In genomic region chr1:168686821-168687220, GRCm38 (mm10) we compare ENCODE assay signal across 29 mouse cellular contexts.
DNase-seq lines count a peak whose midpoint lies in the region; ATAC-seq and TF ChIP-seq lines count a peak whose summit lies in the region.
"Had no signal": no experiment of that assay in that cellular context is flagged by ENCODE, and none has a peak within 500 bp of the region (broad histone marks: within the 10 kb centered on the region; RNA-seq: fewer than 3 reads in every experiment).

No protein-coding gene starts in this region.

- TF ChIP-seq CTCF in forebrain, postnatal 0 days (IDR thresholded peaks at IDR 0.05; ENCODE audit: low read depth), result no peak
- no peak for TF ChIP-seq CTCF in left cerebral cortex, adult 2 months (IDR thresholded peaks at IDR 0.05)

- WGBS in forebrain, postnatal 0 days, result 71% methylated on average over 7 of the region's 7 CpGs
- 87% methylated on average over 7 of the region's 7 CpGs for WGBS in forebrain, embryonic 15.5 days

- no peaks in the 10 kb centered on the region for H3K9me3 ChIP-seq in forebrain, postnatal 0 days (ENCODE audit: low read length)
- no peaks in the 10 kb centered on the region for H3K9me3 ChIP-seq in forebrain, embryonic 15.5 days
- H3K9me3 ChIP-seq: embryonic facial prominence, embryonic 13.5 days; embryonic facial prominence, embryonic 15.5 days; forebrain, embryonic 10.5 days; forebrain, embryonic 12.5 days had no signal

- no peaks in the 10 kb centered on the region for H3K27me3 ChIP-seq in forebrain, postnatal 0 days (ENCODE audit: insufficient read depth, low read length)
- no peaks in the 10 kb centered on the region for H3K27me3 ChIP-seq in forebrain, embryonic 15.5 days
- H3K27me3 ChIP-seq: CH12.LX; embryonic facial prominence, embryonic 13.5 days; embryonic facial prominence, embryonic 15.5 days; forebrain, embryonic 12.5 days; Patski had no signal

- ATAC-seq in forebrain, postnatal 0 days, result no peak
- ATAC-seq in forebrain, embryonic 15.5 days (replicated peaks), result no peak
- ATAC-seq: activated CD4-positive, CD25-positive, alpha-beta regulatory T cell, adult 4 months; CD4-positive, CD25-positive, alpha-beta regulatory T cell, adult 4 months; forebrain, embryonic 14.5 days; Patski had no signal

- no peaks in the 10 kb centered on the region for H3K4me1 ChIP-seq in forebrain, postnatal 0 days (ENCODE audit: insufficient read depth)
- H3K4me1 ChIP-seq in forebrain, embryonic 15.5 days, result no peaks in the 10 kb centered on the region
- H3K4me1 ChIP-seq: embryonic facial prominence, embryonic 13.5 days; embryonic facial prominence, embryonic 15.5 days; forebrain, embryonic 10.5 days; forebrain, embryonic 12.5 days had no signal

- H3K36me3 ChIP-seq in forebrain, postnatal 0 days (ENCODE audit: insufficient read depth), result no peaks in the 10 kb centered on the region
- H3K36me3 ChIP-seq in forebrain, embryonic 15.5 days, result no peaks in the 10 kb centered on the region
- H3K36me3 ChIP-seq: embryonic facial prominence, embryonic 13.5 days; embryonic facial prominence, embryonic 15.5 days; forebrain, embryonic 10.5 days; forebrain, embryonic 12.5 days; G1E had no signal

- no peak overlapping the region for H3K27ac ChIP-seq in forebrain, postnatal 0 days (ENCODE audit: low read depth, low read length)
- no peak overlapping the region for H3K27ac ChIP-seq in forebrain, embryonic 15.5 days (replicated peaks)
- no peak overlapping the region for H3K27ac ChIP-seq in left cerebral cortex, adult 2 months
- H3K27ac ChIP-seq: embryonic facial prominence, embryonic 13.5 days; embryonic facial prominence, embryonic 15.5 days; forebrain, embryonic 10.5 days; forebrain, embryonic 12.5 days had no signal

- H3K4me3 ChIP-seq in forebrain, postnatal 0 days (ENCODE audit: low read depth, low read length), result no peak overlapping the region
- no peak overlapping the region for H3K4me3 ChIP-seq in forebrain, embryonic 15.5 days
- H3K4me3 ChIP-seq in left cerebral cortex, adult 2 months, result no peak overlapping the region
- H3K4me3 ChIP-seq: embryonic facial prominence, embryonic 13.5 days; embryonic facial prominence, embryonic 15.5 days; erythroblast, embryonic 14.5 days; forebrain, embryonic 10.5 days; forebrain, embryonic 12.5 days had no signal

- H3K9ac ChIP-seq in forebrain, postnatal 0 days, result no peak overlapping the region
- no peak overlapping the region for H3K9ac ChIP-seq in forebrain, embryonic 15.5 days (replicated peaks)
- H3K9ac ChIP-seq: embryonic facial prominence, embryonic 13.5 days; embryonic facial prominence, embryonic 15.5 days; forebrain, embryonic 12.5 days had no signal

- peak; percentile 64 for DNase-seq in forebrain, postnatal 0 days
- DNase-seq in left cerebral cortex, postnatal 14 days (ENCODE audit: low spot score in 2 of 2), result peak; percentile 33 to 39
- no peak for DNase-seq in left cerebral cortex, adult 2 months (ENCODE audit: extremely low spot score in 1 of 2, low spot score in 2 of 2)
- peak; percentile 28 for DNase-seq in right cerebral cortex, postnatal 14 days
- DNase-seq in right cerebral cortex, postnatal 36 days (ENCODE audit: low spot score in 2 of 2), result no peak
- peak; percentile 58 for DNase-seq in brain, adult 2 months (ENCODE audit: low read depth, low spot score)
- DNase-seq: adrenal gland, adult 8-10 months; adrenal gland, postnatal 14 days; adrenal gland, postnatal 36 days; B cell, adult 2 months; cerebellum, adult 11 months; cerebellum, adult 18-20 months; cerebellum, adult 8-10 months; cerebellum, adult 9-11 months; cerebellum, postnatal 14 days; cerebellum, postnatal 36 days; embryo, embryonic 11 days had no signal

- H3K4me2 ChIP-seq in forebrain, postnatal 0 days (ENCODE audit: low read depth), result no peak overlapping the region
- H3K4me2 ChIP-seq in forebrain, embryonic 15.5 days (replicated peaks), result no peak overlapping the region
- H3K4me2 ChIP-seq: embryonic facial prominence, embryonic 13.5 days; embryonic facial prominence, embryonic 15.5 days; forebrain, embryonic 12.5 days had no signal

- intact Hi-C loops in left cerebral cortex, postnatal 14 days (cut with DNase I), result no loop called here
- intact Hi-C loops in left cerebral cortex, adult 2 months (cut with DNase I), result no loop called here

Comparison
In these comparisons a context has a peak if more than half of its experiments do, and no peak if none do; other contexts are left out.
1. DNase-seq: peak in forebrain, postnatal 0 days (single experiment), left cerebral cortex, postnatal 14 days (2 of 2), right cerebral cortex, postnatal 14 days (single experiment) and brain, adult 2 months (single experiment); none in left cerebral cortex, adult 2 months (0 of 2) and right cerebral cortex, postnatal 36 days (0 of 2).